12 mouse cellular contexts compared by ENCODE assay signal in the genomic region with DNA sequence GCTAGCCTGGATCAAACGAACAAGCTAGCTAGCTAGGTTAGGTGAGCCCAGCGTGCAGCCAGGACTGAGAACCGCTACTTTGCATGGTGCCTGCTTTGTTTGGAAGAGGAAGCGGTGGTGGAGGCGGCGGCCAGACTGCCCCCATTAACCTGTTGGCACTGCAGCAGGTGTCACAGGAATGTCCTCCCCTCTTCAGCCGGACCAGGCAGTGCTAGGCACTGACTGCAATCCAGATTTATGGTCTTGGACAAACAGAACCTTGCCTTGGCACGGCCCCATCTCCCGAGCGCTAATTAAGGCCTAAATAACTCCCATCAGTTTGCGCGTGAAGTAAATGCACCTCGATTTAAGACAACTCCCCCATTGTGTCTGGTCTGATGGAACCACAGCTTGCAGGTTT.
DNase-seq lines count a peak whose midpoint lies in the region; ATAC-seq lines count a peak whose summit lies in the region.
"Had no signal": no experiment of that assay in that cellular context is flagged by ENCODE, and none has a peak within 500 bp of the region (broad histone marks: within the 10 kb centered on the region; RNA-seq: fewer than 3 reads in every experiment).

No protein-coding gene starts in this region.

- H3K36me3 ChIP-seq in kidney, embryonic 14.5 days (ENCODE audit: control insufficient read depth, insufficient read depth, low read length) = no peaks in the 10 kb centered on the region
- H3K36me3 ChIP-seq in hindbrain, embryonic 13.5 days = peaks cover 11% of the 10 kb centered on the region; the same call in 1 of the 2 replicates
- H3K36me3 ChIP-seq: embryonic facial prominence, embryonic 15.5 days; midbrain, embryonic 15.5 days had no signal

- no peak overlapping the region for H3K4me2 ChIP-seq in kidney, embryonic 14.5 days (replicated peaks; ENCODE audit: low read depth, low read length)
- no peak overlapping the region for H3K4me2 ChIP-seq in hindbrain, embryonic 13.5 days
- H3K4me2 ChIP-seq: embryonic facial prominence, embryonic 15.5 days; lung, embryonic 14.5 days; midbrain, embryonic 15.5 days had no signal

- H3K27ac ChIP-seq in kidney, embryonic 14.5 days (ENCODE audit: low read depth, low read length) = no peak overlapping the region
- H3K27ac ChIP-seq in hindbrain, embryonic 13.5 days = no peak overlapping the region
- H3K27ac ChIP-seq: embryonic facial prominence, embryonic 15.5 days; midbrain, embryonic 15.5 days had no signal

- intact Hi-C loops in heart, postnatal 25 days (cut with DNase I) = no loop called here

- DNase-seq in cerebellum, adult 11-12 months = peak; percentile 61
- DNase-seq in cerebellum, postnatal 4 days (ENCODE audit: low spot score in 2 of 2) = no peak
- DNase-seq in urinary bladder, postnatal 14 days (ENCODE audit: low spot score) = peak; percentile 5
- DNase-seq in urinary bladder, postnatal 25 days (ENCODE audit: low spot score) = no peak
- DNase-seq in thymus, postnatal 36 days = no peak
- no peak for DNase-seq in heart, postnatal 25 days (ENCODE audit: low spot score)
- DNase-seq: lung, embryonic 14.5 days; right cerebral cortex, postnatal 4 days had no signal

- peaks cover 5% of the 10 kb centered on the region; the same call in 1 of the 2 replicates for H3K9me3 ChIP-seq in kidney, embryonic 14.5 days (ENCODE audit: control insufficient read depth, low read length)
- no peaks in the 10 kb centered on the region for H3K9me3 ChIP-seq in hindbrain, embryonic 13.5 days
- H3K9me3 ChIP-seq: embryonic facial prominence, embryonic 15.5 days; midbrain, embryonic 15.5 days had no signal

- ATAC-seq in kidney, embryonic 14.5 days (ENCODE audit: low FRiP score, low TSS enrichment) = peak; percentile 53; the same call in 1 of the 2 replicates
- no peak for ATAC-seq in hindbrain, embryonic 13.5 days (ENCODE audit: low FRiP score)
- ATAC-seq: midbrain, embryonic 15.5 days had no signal

- H3K27me3 ChIP-seq in kidney, embryonic 14.5 days (ENCODE audit: control insufficient read depth, insufficient read depth, low read length) = no peaks in the 10 kb centered on the region
- H3K27me3 ChIP-seq in hindbrain, embryonic 13.5 days = no peaks in the 10 kb centered on the region
- H3K27me3 ChIP-seq: embryonic facial prominence, embryonic 15.5 days; midbrain, embryonic 15.5 days had no signal

- 38% methylated on average over 13 of the region's 13 CpGs for WGBS in kidney, embryonic 14.5 days
- WGBS in hindbrain, embryonic 13.5 days = 83% methylated on average over 13 of the region's 13 CpGs

- no peak overlapping the region for H3K9ac ChIP-seq in kidney, embryonic 14.5 days (ENCODE audit: low read depth, low read length)
- no peak overlapping the region for H3K9ac ChIP-seq in hindbrain, embryonic 13.5 days
- H3K9ac ChIP-seq: embryonic facial prominence, embryonic 15.5 days; lung, embryonic 14.5 days; midbrain, embryonic 15.5 days had no signal

- no peak overlapping the region for H3K4me3 ChIP-seq in kidney, embryonic 14.5 days (ENCODE audit: low read length)
- H3K4me3 ChIP-seq in hindbrain, embryonic 13.5 days = no peak overlapping the region
- H3K4me3 ChIP-seq: embryonic facial prominence, embryonic 15.5 days; midbrain, embryonic 15.5 days had no signal

- no peaks in the 10 kb centered on the region for H3K4me1 ChIP-seq in kidney, embryonic 14.5 days (ENCODE audit: control insufficient read depth, insufficient read depth, low read length)
- no peaks in the 10 kb centered on the region for H3K4me1 ChIP-seq in hindbrain, embryonic 13.5 days (replicated peaks)
- H3K4me1 ChIP-seq: embryonic facial prominence, embryonic 15.5 days; midbrain, embryonic 15.5 days had no signal

Comparison
In these comparisons a context has a peak if more than half of its experiments do, and no peak if none do; other contexts are left out.
1. DNase-seq: peak in cerebellum, adult 11-12 months (single experiment) and urinary bladder, postnatal 14 days (single experiment); none in cerebellum, postnatal 4 days (0 of 2), urinary bladder, postnatal 25 days (single experiment), thymus, postnatal 36 days (0 of 2) and heart, postnatal 25 days (single experiment).